Mouse (Mus musculus) erythroblast, embryonic 14.5 days (primary cell): ENCODE results near the gene Wdr86.

ENCODE experiments used
- GATA1 ChIP-seq: IDR thresholded peaks from 2 replicates; pipeline ENCODE4 v1.6.1; 2012; ENCODE audit warnings: low read length, inconsistent platforms, mixed read lengths
- TAL1 ChIP-seq: IDR thresholded peaks from 3 replicates; pipeline ENCODE4 v1.6.1; 2012; ENCODE audit warnings: low read length, inconsistent platforms, mixed read lengths

DNA sequence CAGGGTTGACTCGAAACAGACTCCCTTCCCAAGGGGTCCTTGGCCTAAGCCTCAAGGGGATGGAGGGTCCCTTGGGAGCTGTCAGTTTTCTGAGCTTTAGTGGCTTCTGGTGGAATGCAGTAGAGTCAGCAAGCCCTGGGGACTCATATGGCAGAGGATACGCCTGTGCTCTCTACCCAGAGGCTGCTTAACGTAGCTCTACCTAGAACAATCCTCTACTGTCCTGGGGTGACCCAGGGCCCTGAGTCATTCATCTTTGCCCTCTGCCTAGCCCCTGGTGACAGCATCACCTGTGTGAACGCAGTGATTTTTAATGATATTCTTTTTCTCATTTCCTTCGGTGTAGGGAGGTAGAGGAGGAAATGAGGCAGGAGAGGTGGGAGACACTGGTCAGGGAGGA is 19.2 kb upstream of the Wdr86 start:
- TF ChIP-seq TAL1 (no peak), GATA1 (no peak)
